Mouse (Mus musculus): Measurements from ENCODE around the gene Wbp1l. TPM values are rescaled to one million over a fixed set of nuclear protein-coding genes. Genes with fewer than 3 reads are reported as not detected.

The Wbp1l gene
- polyA plus RNA-seq, 2 experiments = 42.6 to 44.0 TPM

GRCm38 (mm10) chr19:46641420-46642085 lies 42.7 kb downstream of the Wbp1l start:
- Histone ChIP-seq H3K27ac (replicated peaks; ENCODE audit: low read depth, low read length) (peak overlapping the region; percentile 79), H3K36me3 (ENCODE audit: control insufficient read depth, insufficient read depth, low read length) (peaks cover 23% of the 10 kb centered on the region), H3K4me3 (replicated peaks; ENCODE audit: low read length) (no peak overlapping the region), H3K4me2 (replicated peaks; ENCODE audit: low read depth, low read length, severe bottlenecking) (peak overlapping the region; percentile 21), H3K4me1 (ENCODE audit: control insufficient read depth, insufficient read depth, low read length) (peaks cover 63% of the 10 kb centered on the region), H3K9me3 (ENCODE audit: control insufficient read depth, low read length) (no peaks in the 10 kb centered on the region), H3K27me3 (ENCODE audit: control insufficient read depth, insufficient read depth, low read length) (no peaks in the 10 kb centered on the region), H3K9ac (ENCODE audit: low read depth, low read length, severe bottlenecking) (peak overlapping the region; percentile 45; the same call in 1 of the 2 replicates)
- 0 out of 2 replicates have a peak, but pooled peaks have one; percentile 20 for ATAC-seq (ENCODE audit: low FRiP score, low read depth)
- no peak for TF ChIP-seq POLR2A (IDR thresholded peaks at IDR 0.05; ENCODE audit: borderline replicate concordance, extremely low read depth, insufficient read depth, insufficient read length)
- no peak for DNase-seq (ENCODE audit: low spot score)
- WGBS = 39% methylated on average over 19 of the region's 19 CpGs

- TF ChIP-seq POLR2A (IDR thresholded peaks at IDR 0.05; ENCODE audit: borderline replicate concordance, extremely low read depth, insufficient read depth, insufficient read length) = no peak
- peak overlapping the region; percentile 79 for H3K27ac ChIP-seq (replicated peaks; ENCODE audit: low read depth, low read length)
- no peak overlapping the region for H3K4me3 ChIP-seq (replicated peaks; ENCODE audit: low read length)
- WGBS = 43% methylated on average over 22 of the region's 22 CpGs
- peaks cover 63% of the 10 kb centered on the region for H3K4me1 ChIP-seq (ENCODE audit: control insufficient read depth, insufficient read depth, low read length)
- H3K4me2 ChIP-seq (replicated peaks; ENCODE audit: low read depth, low read length, severe bottlenecking) = peak overlapping the region; percentile 21
- peak overlapping the region; percentile 45; the same call in 1 of the 2 replicates for H3K9ac ChIP-seq (ENCODE audit: low read depth, low read length, severe bottlenecking)
- no peaks in the 10 kb centered on the region for H3K27me3 ChIP-seq (ENCODE audit: control insufficient read depth, insufficient read depth, low read length)
- no peaks in the 10 kb centered on the region for H3K9me3 ChIP-seq (ENCODE audit: control insufficient read depth, low read length)
- H3K36me3 ChIP-seq (ENCODE audit: control insufficient read depth, insufficient read depth, low read length) = peaks cover 21% of the 10 kb centered on the region
- ATAC-seq (ENCODE audit: low FRiP score, low read depth) (no peak), DNase-seq (ENCODE audit: low spot score) (no peak)
Observed at GRCm38 (mm10) chr19:46642136-46642753, 43.4 kb downstream of the Wbp1l start.

GRCm38 (mm10) chr19:46643236-46643635 lies 44.4 kb downstream of the Wbp1l start:
- H3K36me3 ChIP-seq (ENCODE audit: control insufficient read depth, insufficient read depth, low read length) = peaks cover 17% of the 10 kb centered on the region
- H3K9ac ChIP-seq (ENCODE audit: low read depth, low read length, severe bottlenecking) = no peak overlapping the region
- H3K27ac ChIP-seq (replicated peaks; ENCODE audit: low read depth, low read length) = no peak overlapping the region; the same call in 1 of the 2 replicates
- no peak overlapping the region for H3K4me2 ChIP-seq (replicated peaks; ENCODE audit: low read depth, low read length, severe bottlenecking)
- DNase-seq (ENCODE audit: low spot score) = no peak
- H3K4me3 ChIP-seq (replicated peaks; ENCODE audit: low read length) = no peak overlapping the region
- H3K4me1 ChIP-seq (ENCODE audit: control insufficient read depth, insufficient read depth, low read length) = peaks cover 63% of the 10 kb centered on the region
- WGBS = 66% methylated on average over 5 of the region's 5 CpGs
- no peaks in the 10 kb centered on the region for H3K27me3 ChIP-seq (ENCODE audit: control insufficient read depth, insufficient read depth, low read length)
- no peaks in the 10 kb centered on the region for H3K9me3 ChIP-seq (ENCODE audit: control insufficient read depth, low read length)
- no peak for ATAC-seq (ENCODE audit: low FRiP score, low read depth)
- TF ChIP-seq POLR2A (IDR thresholded peaks at IDR 0.05; ENCODE audit: borderline replicate concordance, extremely low read depth, insufficient read depth, insufficient read length) = no peak

- DNase-seq (ENCODE audit: low spot score) = no peak
Observed at GRCm38 (mm10) chr19:46644343-46644792, 45.5 kb downstream of the Wbp1l start.

GRCm38 (mm10) chr19:46644793-46645602 lies 46.1 kb downstream of the Wbp1l start:
- H3K9ac ChIP-seq (ENCODE audit: low read depth, low read length, severe bottlenecking) = no peak overlapping the region
- no peak for TF ChIP-seq POLR2A (IDR thresholded peaks at IDR 0.05; ENCODE audit: borderline replicate concordance, extremely low read depth, insufficient read depth, insufficient read length)

More at GRCm38 (mm10) chr19:46644343-46644792, 45.5 kb downstream of the Wbp1l start:
- H3K36me3 ChIP-seq (ENCODE audit: control insufficient read depth, insufficient read depth, low read length) = peaks cover 17% of the 10 kb centered on the region
- peak overlapping the region; percentile 56; the same call in 1 of the 2 replicates for H3K27ac ChIP-seq (replicated peaks; ENCODE audit: low read depth, low read length)
- no peak overlapping the region for H3K9ac ChIP-seq (ENCODE audit: low read depth, low read length, severe bottlenecking)
- no peak overlapping the region for H3K4me2 ChIP-seq (replicated peaks; ENCODE audit: low read depth, low read length, severe bottlenecking)
- H3K27me3 ChIP-seq (ENCODE audit: control insufficient read depth, insufficient read depth, low read length) = no peaks in the 10 kb centered on the region
- TF ChIP-seq POLR2A (IDR thresholded peaks at IDR 0.05; ENCODE audit: borderline replicate concordance, extremely low read depth, insufficient read depth, insufficient read length) = no peak
- no peaks in the 10 kb centered on the region for H3K9me3 ChIP-seq (ENCODE audit: control insufficient read depth, low read length)
- H3K4me1 ChIP-seq (ENCODE audit: control insufficient read depth, insufficient read depth, low read length) = peaks cover 59% of the 10 kb centered on the region
- no peak overlapping the region for H3K4me3 ChIP-seq (replicated peaks; ENCODE audit: low read length)
- WGBS = 80% methylated on average over 10 of the region's 10 CpGs
- ATAC-seq (ENCODE audit: low FRiP score, low read depth) = no peak

More at GRCm38 (mm10) chr19:46644793-46645602, 46.1 kb downstream of the Wbp1l start:
- no peak overlapping the region for H3K4me3 ChIP-seq (replicated peaks; ENCODE audit: low read length)
- peaks cover 17% of the 10 kb centered on the region for H3K36me3 ChIP-seq (ENCODE audit: control insufficient read depth, insufficient read depth, low read length)
- WGBS = 58% methylated on average over 12 of the region's 12 CpGs
- H3K27ac ChIP-seq (replicated peaks; ENCODE audit: low read depth, low read length) = peak overlapping the region; percentile 64
- H3K4me2 ChIP-seq (replicated peaks; ENCODE audit: low read depth, low read length, severe bottlenecking) = no peak overlapping the region
- H3K27me3 ChIP-seq (ENCODE audit: control insufficient read depth, insufficient read depth, low read length) = no peaks in the 10 kb centered on the region
- ATAC-seq (ENCODE audit: low FRiP score, low read depth) = peak; percentile 33; the same call in 1 of the 2 replicates
- DNase-seq (ENCODE audit: low spot score) = peak; percentile 58
- H3K4me1 ChIP-seq (ENCODE audit: control insufficient read depth, insufficient read depth, low read length) = peaks cover 53% of the 10 kb centered on the region
- H3K9me3 ChIP-seq (ENCODE audit: control insufficient read depth, low read length) = no peaks in the 10 kb centered on the region

Measured in limb, embryonic 14.5 days (tissue).